Mouse (Mus musculus) liver, adult (tissue): ENCODE results near the gene Gm21885.

Experiments
- GATA4 ChIP-seq: IDR thresholded peaks from 2 replicates; pipeline ENCODE4 v1.6.1; 2014; ENCODE audit warnings: mild to moderate bottlenecking, low read length; ENCODE audit not compliant: insufficient replicate concordance

The Gm21885 gene

GRCm38 (mm10) chr11:94257987-94258386 is 23.7 kb upstream of the Gm21885 start:
- no peak for TF ChIP-seq GATA4

GRCm38 (mm10) chr11:94259814-94260213 is 21.9 kb upstream of the Gm21885 start:
- TF ChIP-seq GATA4, result no peak

- TF ChIP-seq GATA4, result no peak
Measured at GRCm38 (mm10) chr11:94261585-94262370, 19.9 kb upstream of the Gm21885 start.

GRCm38 (mm10) chr11:94265134-94265785 is 16.4 kb upstream of the Gm21885 start:
- no peak for TF ChIP-seq GATA4

GRCm38 (mm10) chr11:94268761-94269160 is 12.9 kb upstream of the Gm21885 start:
- TF ChIP-seq GATA4, result no peak

- no peak for TF ChIP-seq GATA4
Measured at GRCm38 (mm10) chr11:94269906-94270305, 11.8 kb upstream of the Gm21885 start.

GRCm38 (mm10) chr11:94271015-94271414 is 10.7 kb upstream of the Gm21885 start:
- TF ChIP-seq GATA4, result no peak

- TF ChIP-seq GATA4, result no peak
Measured at GRCm38 (mm10) chr11:94272960-94273927, 8.4 kb upstream of the Gm21885 start.

GRCm38 (mm10) chr11:94274206-94274867 is 7.3 kb upstream of the Gm21885 start:
- TF ChIP-seq GATA4, result peak; percentile 94; the same call in 1 of the 2 replicates

GRCm38 (mm10) chr11:94275226-94275625 is 6.4 kb upstream of the Gm21885 start:
- no peak for TF ChIP-seq GATA4

- TF ChIP-seq GATA4, result no peak
Measured at GRCm38 (mm10) chr11:94275686-94276085, 6.0 kb upstream of the Gm21885 start.

- no peak for TF ChIP-seq GATA4
Measured at GRCm38 (mm10) chr11:94276869-94277337, 4.8 kb upstream of the Gm21885 start.

- TF ChIP-seq GATA4, result no peak
Measured at GRCm38 (mm10) chr11:94282291-94282690, 618 bp downstream of the Gm21885 start.

GRCm38 (mm10) chr11:94283536-94284099 is 1.9 kb downstream of the Gm21885 start:
- no peak for TF ChIP-seq GATA4
